Mouse (Mus musculus) limb, embryonic 13.5 days (tissue): ENCODE measurements around the gene Pou3f3. TPM values are rescaled to one million over a fixed set of nuclear protein-coding genes. Genes with fewer than 3 reads are reported as not detected.
A peak's percentile ranks its signal among the peaks of the same experiment; 100 is the strongest.

Experiments
- ATAC-seq: fragments of 200-750 bp; cut with Nextera tagmentation; 2 replicates; pipeline ENCODE4 v1.8.0; 2017; ENCODE audit warnings: low read depth, moderate number of reproducible peaks, moderate TSS enrichment; ENCODE audit not compliant: low FRiP score
- H3K27ac ChIP-seq: fragments of 300-500 bp; sonication (generic); 2 replicates; pipeline ENCODE4 v1.5.1; 2015; ENCODE audit warnings: inconsistent platforms, mild to moderate bottlenecking, moderate library complexity
- H3K27me3 ChIP-seq: fragments of 300-500 bp; sonication (generic); 2 replicates; pipeline ENCODE4 v1.6.1; 2015; ENCODE audit warnings: mild to moderate bottlenecking, inconsistent platforms
- H3K36me3 ChIP-seq: fragments of 300-500 bp; sonication (generic); 2 replicates; pipeline ENCODE4 v1.6.1; 2015; ENCODE audit warnings: inconsistent platforms, mild to moderate bottlenecking, moderate library complexity
- H3K4me1 ChIP-seq: fragments of 300-500 bp; sonication (generic); 2 replicates; pipeline ENCODE4 v1.6.1; 2015; ENCODE audit warnings: inconsistent platforms
- H3K4me2 ChIP-seq: fragments of 300-500 bp; sonication (generic); replicated peaks from 2 replicates; pipeline ENCODE4 v1.6.1; 2015; ENCODE audit warnings: inconsistent platforms, mild to moderate bottlenecking, moderate library complexity
- H3K4me3 ChIP-seq: fragments of 300-500 bp; sonication (generic); 2 replicates; pipeline ENCODE4 v1.5.1; 2015; ENCODE audit warnings: moderate library complexity, mild to moderate bottlenecking, inconsistent platforms
- H3K9ac ChIP-seq: fragments of 300-500 bp; sonication (generic); 2 replicates; pipeline ENCODE4 v1.6.1; 2015; ENCODE audit warnings: mild to moderate bottlenecking, inconsistent platforms
- H3K9me3 ChIP-seq: fragments of 300-500 bp; sonication (generic); 2 replicates; pipeline ENCODE4 v1.6.1; 2016; ENCODE audit warnings: inconsistent platforms
- WGBS: fragments of 180-500 bp; shearing (Covaris S2); methylation state at CpG from one replicate; pipeline ENCODE4 v1.1.7; 2015; 5-methylcytosine and 5-hydroxymethylcytosine counted together
- polyA plus RNA-seq: library from polyadenylated mRNA; unstranded; fragments of >200 nt; fragmentation: Nextera tagmentation; extraction: Ambion mirVana; gene quantifications from 2 replicates; pipeline ENCODE4 v1.2.1, GENCODE M21; 2015

The Pou3f3 gene
- polyA plus RNA-seq, 1 experiment from 2014 or later, result 0.97 TPM

- Histone ChIP-seq H3K9ac (no peak overlapping the region), H3K36me3 (no peaks in the 10 kb centered on the region), H3K4me3 (peak overlapping the region; percentile 47), H3K27me3 (peaks cover 94% of the 10 kb centered on the region), H3K4me1 (peaks cover 28% of the 10 kb centered on the region), H3K4me2 (peak overlapping the region; percentile 90), H3K9me3 (no peaks in the 10 kb centered on the region), H3K27ac (no peak overlapping the region)
- ATAC-seq, result no peak
- WGBS, result 6% methylated on average over 12 of the region's 12 CpGs
Measured at GRCm38 (mm10) chr1:42687271-42687670, 8.3 kb upstream of the Pou3f3 start.

GRCm38 (mm10) chr1:42687756-42688540 is 7.6 kb upstream of the Pou3f3 start:
- H3K9ac ChIP-seq, result no peak overlapping the region
- H3K4me2 ChIP-seq, result no peak overlapping the region
- no peak for ATAC-seq
- no peaks in the 10 kb centered on the region for H3K36me3 ChIP-seq
- H3K27ac ChIP-seq, result no peak overlapping the region
- H3K4me1 ChIP-seq, result peaks cover 28% of the 10 kb centered on the region
- no peak overlapping the region for H3K4me3 ChIP-seq
- H3K9me3 ChIP-seq, result no peaks in the 10 kb centered on the region
- H3K27me3 ChIP-seq, result peaks cover 97% of the 10 kb centered on the region
- WGBS, result 11% methylated on average over 7 of the region's 7 CpGs

GRCm38 (mm10) chr1:42688541-42689125 is 6.9 kb upstream of the Pou3f3 start:
- Histone ChIP-seq H3K9ac (no peak overlapping the region), H3K27ac (no peak overlapping the region), H3K4me1 (peaks cover 28% of the 10 kb centered on the region), H3K36me3 (no peaks in the 10 kb centered on the region), H3K4me3 (no peak overlapping the region), H3K4me2 (no peak overlapping the region), H3K9me3 (no peaks in the 10 kb centered on the region), H3K27me3 (peaks cover 91% of the 10 kb centered on the region)
- no peak for ATAC-seq
- WGBS, result 10% methylated on average over 4 of the region's 4 CpGs

DNA sequence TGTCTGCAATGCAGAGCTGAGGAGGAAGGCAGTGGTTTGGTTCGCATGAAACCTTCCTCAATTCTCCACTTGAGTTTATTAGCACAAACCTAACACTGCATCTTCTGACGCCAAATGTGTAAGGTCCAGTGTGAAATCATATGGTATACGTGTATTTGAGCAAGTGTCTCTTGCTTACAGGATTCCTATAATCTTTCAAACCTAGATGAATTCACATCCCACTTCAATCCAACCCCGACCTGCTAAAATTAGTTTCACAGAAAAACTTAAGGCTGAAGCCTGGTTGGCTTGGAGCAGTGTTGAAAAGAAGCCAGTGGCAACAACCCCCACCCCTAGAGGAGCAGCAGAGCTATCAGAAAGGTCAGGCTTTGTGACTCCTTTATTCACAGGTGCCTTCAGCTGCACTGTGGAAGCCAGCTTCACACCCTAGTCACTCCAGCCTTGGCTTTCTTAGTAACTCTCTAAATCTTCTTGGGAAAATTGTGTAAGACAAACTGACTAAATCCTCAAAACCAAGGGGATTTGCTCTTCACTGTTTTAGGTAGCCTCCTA is 5.5 kb upstream of the Pou3f3 start:
- Histone ChIP-seq H3K36me3 (no peaks in the 10 kb centered on the region), H3K4me2 (no peak overlapping the region), H3K27me3 (peaks cover 90% of the 10 kb centered on the region), H3K4me3 (no peak overlapping the region), H3K9me3 (no peaks in the 10 kb centered on the region), H3K9ac (no peak overlapping the region), H3K4me1 (peaks cover 30% of the 10 kb centered on the region), H3K27ac (no peak overlapping the region)
- ATAC-seq, result no peak
- 7% methylated on average over 4 of the region's 4 CpGs for WGBS

- peaks cover 22% of the 10 kb centered on the region for H3K4me1 ChIP-seq
- H3K36me3 ChIP-seq, result no peaks in the 10 kb centered on the region
- H3K9ac ChIP-seq, result no peak overlapping the region
- H3K4me3 ChIP-seq, result no peak overlapping the region
- 1% methylated on average over 9 of the region's 9 CpGs for WGBS
- H3K27ac ChIP-seq, result no peak overlapping the region
- peaks cover 89% of the 10 kb centered on the region for H3K27me3 ChIP-seq
- no peak for ATAC-seq
- H3K4me2 ChIP-seq, result no peak overlapping the region
- H3K9me3 ChIP-seq, result no peaks in the 10 kb centered on the region
Measured at GRCm38 (mm10) chr1:42691202-42692170, 4.1 kb upstream of the Pou3f3 start.

DNA sequence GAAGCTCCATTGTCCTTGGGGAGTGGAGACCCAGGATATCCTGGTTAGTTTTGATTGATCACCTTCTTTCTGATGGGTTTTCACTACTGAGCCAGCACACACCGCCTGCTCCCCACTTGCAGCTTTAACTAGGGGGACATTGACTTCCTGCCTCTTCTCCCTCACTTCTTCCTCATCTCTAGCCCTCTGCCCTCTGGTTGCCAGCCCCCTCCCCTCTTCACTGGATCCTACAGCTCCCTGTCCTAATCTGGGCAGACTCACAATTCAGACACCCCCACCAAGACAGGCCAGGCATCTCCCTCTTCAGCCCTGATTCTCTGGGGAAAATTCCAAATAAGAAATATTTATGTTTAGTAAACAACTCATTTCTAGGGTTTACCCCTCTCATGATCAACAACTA is 3.3 kb upstream of the Pou3f3 start:
- WGBS, result 0% methylated on average over 1 of the region's 1 CpGs
- no peak overlapping the region for H3K27ac ChIP-seq
- H3K36me3 ChIP-seq, result no peaks in the 10 kb centered on the region
- H3K4me3 ChIP-seq, result no peak overlapping the region
- H3K9me3 ChIP-seq, result no peaks in the 10 kb centered on the region
- no peak overlapping the region for H3K4me2 ChIP-seq
- H3K27me3 ChIP-seq, result peaks cover 87% of the 10 kb centered on the region
- ATAC-seq, result no peak
- H3K4me1 ChIP-seq, result peaks cover 22% of the 10 kb centered on the region
- no peak overlapping the region for H3K9ac ChIP-seq

- ATAC-seq, result no peak
- Histone ChIP-seq H3K36me3 (no peaks in the 10 kb centered on the region), H3K4me2 (peak overlapping the region; percentile 80), H3K4me1 (peaks cover 32% of the 10 kb centered on the region), H3K9ac (no peak overlapping the region), H3K27ac (no peak overlapping the region), H3K4me3 (peak overlapping the region; percentile 54), H3K27me3 (peaks cover 87% of the 10 kb centered on the region), H3K9me3 (no peaks in the 10 kb centered on the region)
- WGBS, result under 1% methylated on average over 21 of the region's 21 CpGs
Measured at GRCm38 (mm10) chr1:42693101-42693715, 2.4 kb upstream of the Pou3f3 start.

- under 1% methylated on average over 22 of the region's 22 CpGs for WGBS
- H3K9ac ChIP-seq, result peak overlapping the region; percentile 50; the same call in 1 of the 2 replicates
- H3K27me3 ChIP-seq, result peaks cover 87% of the 10 kb centered on the region
Measured at GRCm38 (mm10) chr1:42693852-42694251, 1.7 kb upstream of the Pou3f3 start.

GRCm38 (mm10) chr1:42694290-42694664 is 1.3 kb upstream of the Pou3f3 start:
- ATAC-seq, result peak; percentile 7; the same call in 1 of the 2 replicates
- H3K9me3 ChIP-seq, result no peaks in the 10 kb centered on the region
- H3K9ac ChIP-seq, result peak overlapping the region; percentile 50; the same call in 1 of the 2 replicates
- WGBS, result 0% methylated on average over 19 of the region's 26 CpGs
- H3K27me3 ChIP-seq, result peaks cover 87% of the 10 kb centered on the region
- H3K27ac ChIP-seq, result no peak overlapping the region
- peaks cover 38% of the 10 kb centered on the region for H3K4me1 ChIP-seq
- H3K4me3 ChIP-seq, result peak overlapping the region; percentile 54
- no peaks in the 10 kb centered on the region for H3K36me3 ChIP-seq
- peak overlapping the region; percentile 80 for H3K4me2 ChIP-seq

More at GRCm38 (mm10) chr1:42693852-42694251, 1.7 kb upstream of the Pou3f3 start:
- Histone ChIP-seq H3K4me1 (peaks cover 38% of the 10 kb centered on the region), H3K4me3 (peak overlapping the region; percentile 54), H3K4me2 (peak overlapping the region; percentile 80), H3K9me3 (no peaks in the 10 kb centered on the region), H3K27ac (no peak overlapping the region), H3K36me3 (no peaks in the 10 kb centered on the region)
- no peak for ATAC-seq

GRCm38 (mm10) chr1:42694665-42695577 is 647 bp upstream of the Pou3f3 start:
- under 1% methylated on average over 51 of the region's 60 CpGs for WGBS
- Histone ChIP-seq H3K36me3 (no peaks in the 10 kb centered on the region), H3K4me3 (peak overlapping the region; percentile 54), H3K9ac (peak overlapping the region; percentile 56), H3K27me3 (peaks cover 85% of the 10 kb centered on the region), H3K27ac (peak overlapping the region; percentile 33; the same call in 1 of the 2 replicates), H3K4me2 (peak overlapping the region; percentile 80), H3K4me1 (peaks cover 38% of the 10 kb centered on the region), H3K9me3 (no peaks in the 10 kb centered on the region)
- ATAC-seq, result peak; percentile 9
